Mouse (Mus musculus) right cerebral cortex, postnatal 25 days (tissue): ENCODE results near the gene Tbc1d22a.

Experiments used
- DNase-seq: peaks from one replicate; pipeline ENCODE4 v3.0.0; 2022

Tbc1d22a gene

DNA sequence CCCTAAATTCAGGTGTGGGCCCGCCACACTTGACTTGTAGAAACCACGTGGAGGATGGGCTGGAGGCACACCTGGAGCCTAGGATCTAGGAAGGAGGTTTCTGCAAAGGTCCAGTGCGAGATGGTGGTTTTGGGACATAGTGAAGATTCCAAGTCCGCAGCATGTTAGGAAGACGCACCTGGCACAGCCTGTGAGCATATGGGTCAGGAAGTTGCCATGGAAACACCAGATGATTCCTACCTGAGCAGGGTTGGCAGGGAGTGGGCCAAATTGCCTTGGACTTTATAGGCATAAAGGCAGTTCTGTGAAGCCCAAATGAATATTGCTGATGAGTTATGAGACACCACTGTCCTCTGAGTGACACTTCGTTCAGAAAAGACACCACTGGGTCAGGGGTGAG, 321.1 kb downstream of the Tbc1d22a start:
- no peak for DNase-seq

DNA sequence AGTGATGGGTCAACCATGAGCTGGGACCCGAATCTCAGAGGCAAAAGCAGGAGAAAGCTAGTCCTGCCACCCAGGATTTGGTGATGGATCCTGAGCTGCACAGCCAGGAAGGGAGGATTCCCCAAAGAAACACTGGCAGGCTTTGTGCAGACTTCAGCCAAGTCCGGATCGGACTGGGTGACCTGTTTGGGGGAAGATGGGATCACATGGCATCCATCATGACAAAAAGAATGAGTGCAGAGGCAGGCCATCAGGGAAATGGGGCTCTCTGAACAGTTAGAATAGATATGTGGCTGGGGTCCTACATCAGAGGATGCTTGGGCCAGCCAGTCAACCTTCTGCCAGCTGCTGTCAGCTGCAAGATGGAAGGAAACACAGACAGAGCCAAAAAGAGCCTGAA, 328.1 kb downstream of the Tbc1d22a start:
- no peak for DNase-seq

DNA sequence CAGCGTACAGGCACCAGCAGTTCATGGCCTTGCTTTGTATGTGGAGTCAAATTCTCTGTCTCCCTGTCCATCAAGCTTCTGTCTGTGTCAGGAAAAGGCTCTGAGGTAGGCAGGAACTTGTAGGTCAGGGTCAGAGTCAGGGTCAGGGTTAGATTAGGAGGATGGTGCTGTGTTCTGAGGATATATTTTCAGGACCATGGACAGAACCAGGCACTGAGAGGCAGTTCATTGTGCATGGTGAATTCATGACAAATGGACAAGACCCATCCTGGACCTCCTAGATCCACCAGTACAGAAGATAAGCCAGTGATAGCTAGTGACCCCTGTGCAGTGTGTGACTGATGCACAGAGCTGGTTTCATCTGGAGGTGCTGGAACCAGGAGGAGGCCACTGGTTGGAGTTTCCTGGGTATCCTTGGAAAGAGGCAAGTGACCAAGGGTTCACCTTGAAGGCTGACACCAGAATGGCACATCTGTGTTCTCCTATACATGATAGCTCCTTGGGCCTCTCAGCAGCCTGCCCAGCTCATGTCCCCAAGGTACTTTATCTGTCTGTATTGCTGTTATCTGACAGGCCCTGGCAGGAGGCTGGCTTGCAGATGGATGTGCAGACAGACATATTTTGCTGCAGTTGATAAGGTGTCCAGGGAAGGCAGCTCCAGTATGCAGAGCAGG, 330.0 kb downstream of the Tbc1d22a start:
- no peak for DNase-seq
